Mouse (Mus musculus) stomach, embryonic 14.5 days (tissue): ENCODE measurements around the gene Ubp1. TPM values are rescaled to one million over a fixed set of nuclear protein-coding genes. Genes with fewer than 3 reads are reported as not detected.
A peak's percentile ranks its signal among the peaks of the same experiment; 100 is the strongest.

Experiments used
- ATAC-seq: fragments of 200-750 bp; cut with Nextera tagmentation; 2 replicates; pipeline ENCODE4 v1.8.0; 2017; ENCODE audit warnings: low read depth, moderate TSS enrichment; ENCODE audit not compliant: insufficient number of reproducible peaks, insufficient read depth, low FRiP score
- H3K27ac ChIP-seq: fragments of 300-500 bp; sonication (generic); 2 replicates; pipeline ENCODE4 v1.5.1; 2014; ENCODE audit warnings: mild to moderate bottlenecking, low read length, moderate library complexity, mixed read lengths
- H3K27me3 ChIP-seq: fragments of 300-500 bp; sonication (generic); 2 replicates; pipeline ENCODE4 v1.6.1; 2014; ENCODE audit warnings: low read length, control low read depth, mixed read lengths; ENCODE audit not compliant: control insufficient read depth, insufficient read depth
- H3K36me3 ChIP-seq: fragments of 300-500 bp; sonication (generic); 2 replicates; pipeline ENCODE4 v1.6.1; 2014; ENCODE audit warnings: mild to moderate bottlenecking, control low read depth, low read length, moderate library complexity, mixed read lengths; ENCODE audit not compliant: control insufficient read depth, insufficient read depth
- H3K4me1 ChIP-seq: fragments of 300-500 bp; sonication (generic); 2 replicates; pipeline ENCODE4 v1.6.1; 2014; ENCODE audit warnings: low read length, control low read depth, mixed read lengths; ENCODE audit not compliant: control insufficient read depth, insufficient read depth
- H3K4me2 ChIP-seq: fragments of 300-500 bp; sonication (generic); replicated peaks from 2 replicates; pipeline ENCODE4 v1.6.1; 2014; ENCODE audit warnings: low read depth, low read length, control low read depth
- H3K4me3 ChIP-seq: fragments of 300-500 bp; sonication (generic); 2 replicates; pipeline ENCODE4 v1.5.1; 2014; ENCODE audit warnings: low read depth, low read length, control low read depth
- H3K9ac ChIP-seq: fragments of 300-500 bp; sonication (generic); replicated peaks from 2 replicates; pipeline ENCODE4 v1.6.1; 2014; ENCODE audit warnings: low read depth, mild to moderate bottlenecking, control low read depth, low read length, moderate library complexity, mixed read lengths
- H3K9me3 ChIP-seq: fragments of 300-500 bp; sonication (generic); 2 replicates; pipeline ENCODE4 v1.6.1; 2016; ENCODE audit warnings: low read depth, low read length, control low read depth; ENCODE audit not compliant: control insufficient read depth
- WGBS: fragments of 180-500 bp; shearing (Covaris S2); extraction: QIAGEN DNeasy Blood & Tissue Kit; methylation state at CpG from one replicate; pipeline ENCODE4 v1.1.7; 2014; 5-methylcytosine and 5-hydroxymethylcytosine counted together
- polyA plus RNA-seq: library from polyadenylated mRNA; unstranded; fragments of >200 nt; fragmentation: Nextera tagmentation; extraction: Ambion mirVana; gene quantifications from 2 replicates; pipeline ENCODE4 v1.2.1, GENCODE M21; 2014

Gene Ubp1
- polyA plus RNA-seq, 1 experiment from 2014 or later, result 46.2 TPM

DNA sequence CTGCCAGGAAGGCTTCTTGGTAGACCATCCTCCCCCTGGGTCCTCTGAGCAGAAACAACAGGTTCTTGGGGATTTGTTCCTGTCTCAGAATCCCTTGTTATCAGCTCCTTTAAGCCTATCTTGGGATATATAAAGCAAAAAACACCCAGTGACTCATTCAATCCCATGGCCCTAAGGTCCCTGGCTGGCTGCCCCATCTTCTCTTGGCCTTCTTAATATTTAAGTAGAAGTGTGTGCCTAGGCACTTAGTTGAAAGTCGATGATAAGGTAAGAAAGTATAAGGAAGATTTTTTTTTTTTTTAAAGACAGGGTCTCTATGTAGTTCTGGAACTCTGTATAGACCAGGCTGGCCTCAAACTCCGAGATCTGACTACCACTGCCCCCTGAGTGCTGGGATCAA lies 51.7 kb downstream of the Ubp1 start:
- WGBS, result 77% methylated on average over 2 of the region's 2 CpGs
- H3K4me2 ChIP-seq, result no peak overlapping the region
- H3K27me3 ChIP-seq, result no peaks in the 10 kb centered on the region
- no peak overlapping the region for H3K27ac ChIP-seq
- H3K4me1 ChIP-seq, result no peaks in the 10 kb centered on the region
- no peak overlapping the region for H3K4me3 ChIP-seq
- ATAC-seq, result no peak
- H3K9ac ChIP-seq, result no peak overlapping the region
- no peaks in the 10 kb centered on the region for H3K9me3 ChIP-seq
- peaks cover 20% of the 10 kb centered on the region for H3K36me3 ChIP-seq

DNA sequence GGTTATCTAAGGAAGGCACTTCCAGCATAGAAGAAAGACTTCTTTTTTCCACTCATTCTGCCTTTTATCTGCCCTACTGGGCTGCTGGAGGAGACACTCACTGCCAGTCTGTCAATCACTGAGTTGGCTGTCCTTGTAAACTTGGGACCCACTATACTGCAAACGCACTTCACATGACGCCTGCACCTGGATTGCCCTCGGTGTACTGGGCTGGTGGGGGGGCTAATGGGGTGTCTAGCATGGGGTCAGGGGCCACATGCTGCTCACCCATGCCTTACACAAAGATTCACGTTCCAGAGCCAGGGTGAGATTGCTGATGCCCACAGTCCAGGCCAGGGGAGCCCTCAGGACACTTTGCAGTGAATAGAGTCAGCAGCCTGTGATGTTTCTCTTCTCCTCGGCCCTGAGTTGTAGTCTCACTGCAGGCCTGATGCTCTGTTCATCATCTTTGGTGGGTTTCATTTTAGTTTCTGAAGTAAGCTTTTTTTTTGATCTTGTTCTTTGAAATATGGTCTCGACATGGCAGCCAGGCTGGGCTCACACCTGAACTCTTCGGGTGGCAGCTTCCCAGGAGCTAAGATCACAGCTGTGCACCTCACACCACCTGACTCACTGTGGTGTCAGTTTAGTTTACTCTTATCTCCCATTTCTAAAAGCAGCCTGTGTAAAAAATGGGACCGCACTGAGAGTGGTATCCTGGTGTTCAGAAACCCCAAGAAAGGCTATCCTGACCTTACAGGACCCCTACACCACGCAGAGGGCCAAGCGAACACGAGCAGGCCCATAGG lies 52.3 kb downstream of the Ubp1 start:
- Histone ChIP-seq H3K4me1 (no peaks in the 10 kb centered on the region), H3K27me3 (no peaks in the 10 kb centered on the region), H3K9me3 (no peaks in the 10 kb centered on the region), H3K4me3 (no peak overlapping the region), H3K36me3 (peaks cover 15% of the 10 kb centered on the region), H3K4me2 (no peak overlapping the region), H3K9ac (no peak overlapping the region), H3K27ac (no peak overlapping the region)
- WGBS, result 74% methylated on average over 11 of the region's 11 CpGs
- 0 out of 2 replicates have a peak, but pooled peaks have one; percentile 31 for ATAC-seq

DNA sequence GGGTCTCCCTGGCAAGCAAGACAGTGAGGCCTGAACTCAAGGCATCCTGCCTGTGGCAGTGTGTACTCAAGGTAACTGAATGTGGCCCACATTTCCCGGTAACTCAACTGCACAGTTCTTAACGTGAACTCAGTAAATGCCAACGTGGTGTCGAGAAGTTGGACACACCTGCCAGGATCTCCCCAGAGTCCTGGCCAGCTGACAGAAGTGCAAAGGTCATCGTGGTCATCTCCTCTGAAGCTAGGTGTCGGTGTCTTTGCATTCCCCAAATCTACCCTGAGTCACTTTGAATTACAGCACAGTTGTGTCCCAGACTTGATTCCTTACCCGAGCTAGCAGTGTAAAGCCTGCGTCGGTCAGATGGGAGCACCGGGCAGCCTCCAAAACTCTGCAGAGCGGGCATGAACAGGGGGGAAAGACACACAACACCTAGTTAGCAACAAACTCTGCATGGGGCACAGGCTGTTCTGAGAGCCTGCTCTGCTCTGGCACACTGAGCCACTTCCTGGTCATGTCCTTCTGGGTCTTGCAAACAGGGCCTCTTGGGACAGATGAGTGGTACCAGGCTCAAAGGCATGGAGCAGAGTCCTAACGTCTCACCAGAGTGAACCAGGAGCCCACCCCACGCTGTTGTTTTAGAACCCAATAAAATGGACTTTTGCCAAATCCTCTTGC lies 54.3 kb downstream of the Ubp1 start:
- H3K27me3 ChIP-seq, result no peaks in the 10 kb centered on the region
- no peak for ATAC-seq
- H3K9ac ChIP-seq, result no peak overlapping the region
- H3K36me3 ChIP-seq, result no peaks in the 10 kb centered on the region
- H3K4me2 ChIP-seq, result no peak overlapping the region
- H3K4me1 ChIP-seq, result no peaks in the 10 kb centered on the region
- no peaks in the 10 kb centered on the region for H3K9me3 ChIP-seq
- no peak overlapping the region for H3K4me3 ChIP-seq
- H3K27ac ChIP-seq, result no peak overlapping the region
- 80% methylated on average over 13 of the region's 13 CpGs for WGBS

DNA sequence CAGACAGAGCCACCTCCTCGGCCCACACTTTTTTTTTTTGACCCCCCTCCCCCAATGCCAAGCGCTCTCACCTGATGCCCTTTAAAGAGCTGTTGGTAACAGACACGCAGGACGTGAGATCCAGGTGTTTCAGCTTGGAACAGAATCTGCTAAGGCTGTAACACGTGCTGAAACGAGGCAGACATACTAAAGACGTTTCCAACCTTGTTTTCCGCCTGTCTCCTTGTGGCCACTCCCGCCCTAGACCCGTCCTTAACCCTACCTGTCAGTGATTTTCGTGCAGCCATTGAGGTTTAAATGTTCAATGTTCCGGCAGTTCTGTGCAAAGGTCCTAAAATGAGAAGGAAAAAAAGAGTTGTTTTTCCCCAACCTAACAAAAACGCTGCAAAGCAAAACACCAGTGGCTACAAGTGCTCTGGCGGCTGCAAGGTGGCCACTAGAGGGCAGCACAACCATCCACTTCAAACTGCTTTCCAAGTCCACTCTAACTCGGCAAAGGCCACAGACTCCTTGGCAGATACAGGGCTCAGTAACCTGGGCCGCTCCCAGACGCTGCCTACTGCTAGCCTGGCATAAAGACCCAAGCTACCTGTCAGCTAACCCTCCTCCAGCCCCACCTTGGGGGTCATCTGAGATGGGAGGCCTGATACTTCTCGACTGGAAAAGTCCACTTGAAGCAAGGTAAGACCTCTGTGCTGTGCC lies 60.0 kb downstream of the Ubp1 start:
- no peaks in the 10 kb centered on the region for H3K27me3 ChIP-seq
- H3K4me3 ChIP-seq, result 0 out of 2 replicates have a peak overlapping the region, but pooled peaks have one; percentile 8
- no peaks in the 10 kb centered on the region for H3K9me3 ChIP-seq
- 24% methylated on average over 18 of the region's 18 CpGs for WGBS
- no peaks in the 10 kb centered on the region for H3K4me1 ChIP-seq
- no peak overlapping the region for H3K27ac ChIP-seq
- H3K4me2 ChIP-seq, result peak overlapping the region; percentile 39
- H3K9ac ChIP-seq, result no peak overlapping the region
- peak; percentile 73; the same call in 1 of the 2 replicates for ATAC-seq
- H3K36me3 ChIP-seq, result no peaks in the 10 kb centered on the region

DNA sequence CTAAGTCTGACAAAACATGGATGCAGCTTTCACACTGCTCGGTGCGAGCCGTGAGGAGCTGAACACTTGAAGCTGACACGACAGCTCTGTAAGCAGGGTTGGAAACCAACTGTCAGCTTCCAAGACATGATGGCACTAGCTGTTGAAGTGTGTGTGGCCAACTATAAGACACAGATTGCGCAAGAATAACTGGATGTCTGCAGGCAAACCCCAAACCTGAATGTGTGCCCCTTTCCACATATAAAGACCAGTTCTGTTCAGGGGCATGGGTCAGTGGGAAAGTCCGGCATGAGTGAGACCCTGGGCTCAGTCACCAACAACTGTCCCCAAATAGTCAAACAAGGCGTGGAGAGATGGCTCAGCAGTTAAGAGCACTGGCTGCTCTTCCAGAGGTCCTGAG lies 62.1 kb downstream of the Ubp1 start:
- H3K27me3 ChIP-seq, result no peaks in the 10 kb centered on the region
- no peaks in the 10 kb centered on the region for H3K4me1 ChIP-seq
- H3K4me3 ChIP-seq, result no peak overlapping the region
- H3K36me3 ChIP-seq, result no peaks in the 10 kb centered on the region
- ATAC-seq, result no peak
- H3K9ac ChIP-seq, result no peak overlapping the region
- H3K9me3 ChIP-seq, result no peaks in the 10 kb centered on the region
- 88% methylated on average over 7 of the region's 7 CpGs for WGBS
- no peak overlapping the region for H3K27ac ChIP-seq
- H3K4me2 ChIP-seq, result no peak overlapping the region

DNA sequence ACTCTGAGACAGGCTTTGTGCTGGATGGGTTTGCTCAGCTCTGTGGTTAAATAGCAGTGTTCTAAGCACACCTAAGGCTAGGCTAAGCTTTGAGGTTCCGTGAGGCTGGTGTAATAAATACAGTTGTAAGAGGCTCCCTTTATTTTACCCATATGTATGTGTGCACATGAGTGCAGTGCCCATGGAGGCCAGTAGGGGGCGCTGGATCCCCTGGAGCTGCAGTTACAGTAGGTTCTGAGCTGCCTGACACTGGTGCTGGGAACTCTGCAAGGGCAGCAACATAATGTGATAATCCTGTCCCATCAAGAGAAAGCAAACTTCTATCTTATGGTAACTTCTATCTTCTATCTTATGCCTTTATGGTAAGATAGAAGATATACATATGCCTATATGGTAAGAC lies 67.6 kb downstream of the Ubp1 start:
- Histone ChIP-seq H3K27me3 (no peaks in the 10 kb centered on the region), H3K27ac (no peak overlapping the region), H3K4me2 (no peak overlapping the region), H3K9ac (no peak overlapping the region), H3K4me3 (no peak overlapping the region), H3K9me3 (no peaks in the 10 kb centered on the region), H3K4me1 (no peaks in the 10 kb centered on the region), H3K36me3 (no peaks in the 10 kb centered on the region)
- 55% methylated on average over 2 of the region's 2 CpGs for WGBS
- no peak for ATAC-seq

DNA sequence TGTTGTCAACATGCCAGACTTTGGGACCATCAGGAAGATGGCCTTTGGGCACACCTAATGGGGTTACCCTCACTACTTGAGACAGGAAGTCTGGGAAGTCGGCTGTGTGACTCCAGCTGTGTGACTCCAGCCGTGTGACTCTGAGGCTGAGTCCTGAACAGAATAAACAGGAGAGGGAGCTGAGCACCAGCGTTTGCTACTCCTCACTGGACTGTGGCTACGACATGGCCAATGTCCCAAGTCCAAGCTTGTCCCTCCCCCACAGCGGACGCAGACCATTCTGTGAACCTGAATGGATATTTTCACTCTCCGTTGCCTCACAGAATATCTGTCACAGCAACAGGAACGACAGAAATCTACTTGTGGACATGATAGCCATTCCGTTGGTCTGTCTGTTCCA lies 76.1 kb downstream of the Ubp1 start:
- Histone ChIP-seq H3K27ac (no peak overlapping the region), H3K36me3 (no peaks in the 10 kb centered on the region), H3K27me3 (no peaks in the 10 kb centered on the region), H3K4me2 (no peak overlapping the region), H3K9me3 (no peaks in the 10 kb centered on the region), H3K4me1 (no peaks in the 10 kb centered on the region), H3K9ac (no peak overlapping the region), H3K4me3 (no peak overlapping the region)
- ATAC-seq, result no peak
- WGBS, result 73% methylated on average over 9 of the region's 9 CpGs

DNA sequence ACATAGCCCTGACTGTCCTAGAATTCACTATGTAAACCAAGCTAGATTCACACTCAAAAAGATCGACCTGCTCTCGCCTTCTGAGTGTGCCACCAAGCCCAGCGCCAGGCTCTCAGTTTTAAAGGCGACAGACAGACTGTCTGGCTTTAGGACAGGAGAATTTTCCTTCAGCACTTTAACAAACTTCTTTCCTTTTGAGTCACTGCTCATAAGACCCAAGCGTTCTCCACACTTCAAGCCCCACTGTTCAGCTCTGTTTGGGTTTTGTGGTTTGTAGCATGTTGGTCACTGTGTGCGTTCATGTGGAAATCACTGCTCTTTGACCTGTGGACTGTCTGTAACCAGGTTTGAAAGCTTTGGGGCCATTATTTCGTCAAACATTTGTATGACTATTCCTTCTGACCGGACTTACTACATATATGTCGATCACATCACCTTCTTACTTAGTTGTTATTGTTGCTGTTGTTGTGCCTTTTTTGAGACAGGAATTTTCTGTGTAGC lies 77.2 kb downstream of the Ubp1 start:
- 93% methylated on average over 9 of the region's 9 CpGs for WGBS
- no peaks in the 10 kb centered on the region for H3K9me3 ChIP-seq

More for the DNA sequence above, 77.2 kb downstream of the Ubp1 start:
- Histone ChIP-seq H3K27me3 (no peaks in the 10 kb centered on the region), H3K27ac (no peak overlapping the region), H3K36me3 (no peaks in the 10 kb centered on the region), H3K4me1 (no peaks in the 10 kb centered on the region), H3K9ac (no peak overlapping the region), H3K4me3 (no peak overlapping the region), H3K4me2 (no peak overlapping the region)
- no peak for ATAC-seq
